Mouse (Mus musculus) kidney, postnatal 0 days (tissue): ENCODE results near the gene Bcat2. TPM values are rescaled to one million over a fixed set of nuclear protein-coding genes. Genes with fewer than 3 reads are reported as not detected.

Experiments used
- ATAC-seq: fragments of 200-750 bp; cut with Nextera tagmentation; replicated peaks from 2 replicates; pipeline ENCODE4 v1.8.0; 2017; ENCODE audit warnings: low read depth, moderate number of reproducible peaks, moderate TSS enrichment, moderate library complexity; ENCODE audit not compliant: low FRiP score
- DNase-seq: peaks from one replicate; pipeline ENCODE4 v3.0.0-alpha.2; 2016; ENCODE audit warnings: low spot score
- H3K27ac ChIP-seq: fragments of 300-500 bp; sonication (generic); 2 replicates; pipeline ENCODE4 v1.5.1; 2014; ENCODE audit warnings: mild to moderate bottlenecking
- H3K27me3 ChIP-seq: fragments of 300-500 bp; sonication (generic); 2 replicates; pipeline ENCODE4 v1.6.1; 2014; ENCODE audit warnings: low read length, mixed read lengths; ENCODE audit not compliant: insufficient read depth
- H3K36me3 ChIP-seq: fragments of 300-500 bp; sonication (generic); 2 replicates; pipeline ENCODE4 v1.6.1; 2014; ENCODE audit warnings: low read length, mixed read lengths; ENCODE audit not compliant: insufficient read depth
- H3K4me1 ChIP-seq: fragments of 300-500 bp; sonication (generic); replicated peaks from 2 replicates; pipeline ENCODE4 v1.6.1; 2014; ENCODE audit warnings: antibody characterized with exemption, low read length, mixed read lengths; ENCODE audit not compliant: insufficient read depth
- H3K4me2 ChIP-seq: fragments of 300-500 bp; sonication (generic); 2 replicates; pipeline ENCODE4 v1.6.1; 2014; ENCODE audit warnings: mild to moderate bottlenecking, low read length, moderate library complexity, mixed read lengths
- H3K4me3 ChIP-seq: fragments of 300-500 bp; sonication (generic); replicated peaks from 2 replicates; pipeline ENCODE4 v1.5.1; 2014; ENCODE audit warnings: low read depth, low read length
- H3K9ac ChIP-seq: fragments of 300-500 bp; sonication (generic); 2 replicates; pipeline ENCODE4 v1.6.1; 2014; ENCODE audit warnings: low read depth, low read length
- H3K9me3 ChIP-seq: fragments of 300-500 bp; sonication (generic); replicated peaks from 2 replicates; pipeline ENCODE4 v1.6.1; 2016; ENCODE audit warnings: low read length, inconsistent platforms, mixed read lengths
- CTCF ChIP-seq: IDR thresholded peaks from 2 replicates; pipeline ENCODE4 v1.5.1; 2016; ENCODE audit warnings: antibody characterized with exemption, low read depth, mild to moderate bottlenecking, moderate library complexity
- WGBS: fragments of 180-500 bp; shearing (Covaris S2); extraction: QIAGEN DNeasy Blood & Tissue Kit; methylation state at CpG from one replicate; pipeline ENCODE4 v1.1.7; 2014; 5-methylcytosine and 5-hydroxymethylcytosine counted together
- polyA plus RNA-seq: library from polyadenylated mRNA; unstranded; fragments of >200 nt; fragmentation: Nextera tagmentation; extraction: Ambion mirVana; gene quantifications from 2 replicates; pipeline ENCODE4 v1.2.1, GENCODE M21; 2015

The Bcat2 gene
- polyA plus RNA-seq, 1 experiment from 2014 or later, result 92.7 TPM

GRCm38 (mm10) chr7:45598960-45599879 lies 29.3 kb downstream of the Bcat2 start:
- TF ChIP-seq CTCF, result no peak
- Histone ChIP-seq H3K9me3 (no peaks in the 10 kb centered on the region), H3K4me2 (no peak overlapping the region), H3K9ac (no peak overlapping the region), H3K27ac (no peak overlapping the region), H3K27me3 (no peaks in the 10 kb centered on the region), H3K4me3 (no peak overlapping the region), H3K36me3 (no peaks in the 10 kb centered on the region), H3K4me1 (no peaks in the 10 kb centered on the region; the same call in 1 of the 2 replicates)
- no peak for DNase-seq
- no peak for ATAC-seq
- WGBS, result 50% methylated on average over 18 of the region's 18 CpGs

GRCm38 (mm10) chr7:45605704-45606289 lies 35.8 kb downstream of the Bcat2 start:
- no peak overlapping the region for H3K4me3 ChIP-seq
- H3K4me1 ChIP-seq, result no peaks in the 10 kb centered on the region
- no peak overlapping the region for H3K27ac ChIP-seq
- no peaks in the 10 kb centered on the region for H3K27me3 ChIP-seq
- no peak overlapping the region for H3K9ac ChIP-seq
- DNase-seq (no peak), ATAC-seq (no peak)
- WGBS, result 67% methylated on average over 9 of the region's 9 CpGs
- H3K36me3 ChIP-seq, result no peaks in the 10 kb centered on the region
- no peak overlapping the region for H3K4me2 ChIP-seq
- H3K9me3 ChIP-seq, result no peaks in the 10 kb centered on the region
- TF ChIP-seq CTCF, result no peak

GRCm38 (mm10) chr7:45609511-45609910 lies 39.6 kb downstream of the Bcat2 start:
- WGBS, result 69% methylated on average over 1 of the region's 1 CpGs
- Histone ChIP-seq H3K9me3 (no peaks in the 10 kb centered on the region), H3K4me3 (no peak overlapping the region), H3K9ac (no peak overlapping the region), H3K36me3 (no peaks in the 10 kb centered on the region), H3K27me3 (no peaks in the 10 kb centered on the region), H3K4me2 (no peak overlapping the region), H3K4me1 (no peaks in the 10 kb centered on the region), H3K27ac (no peak overlapping the region)
- DNase-seq, result no peak
- no peak for ATAC-seq
- TF ChIP-seq CTCF, result no peak

- no peak overlapping the region for H3K9ac ChIP-seq
- TF ChIP-seq CTCF, result no peak
- WGBS, result 25% methylated on average over 6 of the region's 6 CpGs
- no peaks in the 10 kb centered on the region for H3K9me3 ChIP-seq
- no peak overlapping the region for H3K27ac ChIP-seq
- H3K27me3 ChIP-seq, result peaks cover 6% of the 10 kb centered on the region; the same call in 1 of the 2 replicates
- 0 out of 2 replicates have a peak, but pooled peaks cover 10% of the 10 kb centered on the region for H3K4me1 ChIP-seq
- H3K4me3 ChIP-seq, result no peak overlapping the region
- ATAC-seq, result 0 out of 2 replicates have a peak, but pooled peaks have one; percentile 33
- no peaks in the 10 kb centered on the region for H3K36me3 ChIP-seq
- no peak overlapping the region for H3K4me2 ChIP-seq
- DNase-seq, result no peak
Measured at GRCm38 (mm10) chr7:45616277-45616676, 46.3 kb downstream of the Bcat2 start.

- ATAC-seq (no peak; the same call in 1 of the 2 replicates), DNase-seq (peak; percentile 21)
- Histone ChIP-seq H3K4me3 (0 out of 2 replicates have a peak within 1 kb of the TSS, but pooled peaks have one; percentile 14), H3K9ac (no peak within 1 kb of the TSS), H3K27ac (no peak within 1 kb of the TSS), H3K9me3 (no peaks in the 10 kb centered on the region), H3K36me3 (no peaks in the 10 kb centered on the region), H3K27me3 (peaks cover 6% of the 10 kb centered on the region; the same call in 1 of the 2 replicates), H3K4me2 (peak within 1 kb of the TSS; percentile 50), H3K4me1 (0 out of 2 replicates have a peak, but pooled peaks cover 10% of the 10 kb centered on the region)
- 8% methylated on average over 31 of the region's 31 CpGs for WGBS
- no peak for TF ChIP-seq CTCF
Measured at GRCm38 (mm10) chr7:45617042-45617695, 47.2 kb downstream of the Bcat2 start, which contains the start of gene Fut1. Gene Fut1, plus strand, starts transcription at chr7:45617289.

- no peak for TF ChIP-seq CTCF
- H3K36me3 ChIP-seq, result no peaks in the 10 kb centered on the region
- H3K4me1 ChIP-seq, result 0 out of 2 replicates have a peak, but pooled peaks cover 10% of the 10 kb centered on the region
- peaks cover 6% of the 10 kb centered on the region; the same call in 1 of the 2 replicates for H3K27me3 ChIP-seq
- ATAC-seq, result no peak
- no peak overlapping the region for H3K9ac ChIP-seq
- 96% methylated on average over 5 of the region's 5 CpGs for WGBS
- DNase-seq, result no peak
- H3K9me3 ChIP-seq, result no peaks in the 10 kb centered on the region
- H3K27ac ChIP-seq, result no peak overlapping the region
- no peak overlapping the region for H3K4me2 ChIP-seq
- no peak overlapping the region for H3K4me3 ChIP-seq
Measured at GRCm38 (mm10) chr7:45618316-45618715, 48.4 kb downstream of the Bcat2 start.
